Mouse (Mus musculus) lung, embryonic 16.5 days (tissue): Measurements from ENCODE around the gene Zfp819. TPM values are rescaled to one million over a fixed set of nuclear protein-coding genes. Genes with fewer than 3 reads are reported as not detected.
A peak's percentile ranks its signal among the peaks of the same experiment; 100 is the strongest.

Source experiments
- ATAC-seq: fragments of 200-750 bp; cut with Nextera tagmentation; 2 replicates; pipeline ENCODE4 v1.8.0; 2017; ENCODE audit warnings: low read depth, mild to moderate bottlenecking, moderate library complexity
- H3K27ac ChIP-seq: fragments of 300-500 bp; sonication (generic); 2 replicates; pipeline ENCODE4 v1.5.1; 2014; ENCODE audit warnings: mild to moderate bottlenecking, control low read depth, low read length
- H3K27me3 ChIP-seq: fragments of 300-500 bp; sonication (generic); 2 replicates; pipeline ENCODE4 v1.6.1; 2014; ENCODE audit warnings: low read depth, low read length, mixed read lengths; ENCODE audit not compliant: control insufficient read depth, insufficient read depth
- H3K36me3 ChIP-seq: fragments of 300-500 bp; sonication (generic); 2 replicates; pipeline ENCODE4 v1.6.1; 2014; ENCODE audit warnings: low read length; ENCODE audit not compliant: control insufficient read depth, insufficient read depth
- H3K4me1 ChIP-seq: fragments of 300-500 bp; sonication (generic); replicated peaks from 2 replicates; pipeline ENCODE4 v1.6.1; 2014; ENCODE audit warnings: low read length, mixed read lengths; ENCODE audit not compliant: control insufficient read depth, insufficient read depth
- H3K4me2 ChIP-seq: fragments of 300-500 bp; sonication (generic); 2 replicates; pipeline ENCODE4 v1.6.1; 2014; ENCODE audit warnings: low read depth, low read length, control low read depth
- H3K4me3 ChIP-seq: fragments of 300-500 bp; sonication (generic); 2 replicates; pipeline ENCODE4 v1.5.1; 2014; ENCODE audit warnings: mild to moderate bottlenecking, low read length, control low read depth
- H3K9ac ChIP-seq: fragments of 300-500 bp; sonication (generic); 2 replicates; pipeline ENCODE4 v1.6.1; 2014; ENCODE audit warnings: low read length, control low read depth
- H3K9me3 ChIP-seq: fragments of 300-500 bp; sonication (generic); 2 replicates; pipeline ENCODE4 v1.6.1; 2016; ENCODE audit warnings: low read length; ENCODE audit not compliant: control insufficient read depth
- WGBS: fragments of 180-500 bp; shearing (Covaris S2); extraction: QIAGEN DNeasy Blood & Tissue Kit; methylation state at CpG from one replicate; pipeline ENCODE4 v1.1.7; 2014; 5-methylcytosine and 5-hydroxymethylcytosine counted together
- polyA plus RNA-seq: library from polyadenylated mRNA; unstranded; fragments of >200 nt; fragmentation: Nextera tagmentation; extraction: Ambion mirVana; gene quantifications from 2 replicates; pipeline ENCODE4 v1.2.1, GENCODE M21; 2015

Zfp819 gene
- polyA plus RNA-seq, 1 experiment from 2014 or later, result 0.41 TPM

DNA sequence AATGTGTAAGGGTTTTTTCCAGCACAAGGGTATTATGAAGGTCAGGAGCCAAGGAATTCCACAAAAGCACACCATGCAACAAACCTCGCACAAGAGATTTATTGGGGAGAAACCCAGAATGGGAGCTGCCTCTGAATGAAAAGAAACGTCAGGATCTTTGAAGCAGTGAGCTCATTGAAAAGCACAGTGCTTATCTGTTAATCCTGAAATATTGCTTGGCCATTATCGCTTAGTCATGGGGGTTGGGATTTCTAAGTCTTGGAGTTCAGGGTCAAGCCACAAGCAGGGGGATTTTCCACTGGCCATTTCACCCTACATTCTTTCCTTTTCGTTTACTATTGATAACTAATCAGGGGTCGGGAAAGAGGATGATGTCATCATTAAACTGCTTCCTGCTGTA, 5.1 kb upstream of the Zfp819 start:
- WGBS, result 24% methylated on average over 5 of the region's 5 CpGs
- ATAC-seq, result no peak

DNA sequence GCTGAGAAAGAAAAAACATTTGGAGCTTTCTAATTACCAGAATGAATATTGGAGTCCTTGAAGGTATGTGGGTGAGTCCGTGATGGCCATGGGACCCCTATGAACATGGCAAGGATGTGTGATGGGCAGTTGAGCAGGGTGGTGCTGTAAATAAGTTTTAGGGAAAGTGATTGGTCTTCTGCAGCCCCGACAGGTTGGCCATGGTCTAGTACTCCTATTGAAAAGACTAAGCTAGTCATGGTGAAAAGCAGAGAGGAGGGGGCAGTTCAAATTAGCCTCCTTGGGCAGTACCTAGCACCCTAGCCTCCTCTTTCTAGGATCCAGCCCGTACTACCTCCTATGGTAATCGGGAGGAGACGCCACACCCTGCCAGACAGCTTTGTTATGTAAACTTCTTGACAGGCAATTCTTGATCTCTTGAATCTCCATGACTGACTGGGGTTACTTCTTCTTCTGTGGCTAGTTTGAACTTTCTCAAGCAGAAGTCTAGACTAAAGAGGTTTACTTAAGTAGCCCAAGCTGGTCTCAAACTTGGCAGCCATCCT, 846 bp downstream of the Zfp819 start:
- Histone ChIP-seq H3K27ac (no peak overlapping the region), H3K9me3 (no peaks in the 10 kb centered on the region), H3K9ac (no peak overlapping the region), H3K27me3 (no peaks in the 10 kb centered on the region), H3K4me3 (no peak overlapping the region), H3K4me2 (no peak overlapping the region; the same call in 1 of the 2 replicates), H3K36me3 (no peaks in the 10 kb centered on the region), H3K4me1 (peaks cover 3% of the 10 kb centered on the region; the same call in 1 of the 2 replicates)
- ATAC-seq, result 0 out of 2 replicates have a peak, but pooled peaks have one; percentile 12
- 32% methylated on average over 5 of the region's 5 CpGs for WGBS

More for the DNA sequence above, 5.1 kb upstream of the Zfp819 start:
- no peak overlapping the region for H3K4me2 ChIP-seq
- no peak overlapping the region for H3K27ac ChIP-seq
- H3K4me1 ChIP-seq, result no peaks in the 10 kb centered on the region
- H3K36me3 ChIP-seq, result no peaks in the 10 kb centered on the region
- H3K4me3 ChIP-seq, result no peak overlapping the region
- no peaks in the 10 kb centered on the region for H3K27me3 ChIP-seq
- no peaks in the 10 kb centered on the region for H3K9me3 ChIP-seq
- no peak overlapping the region for H3K9ac ChIP-seq

DNA sequence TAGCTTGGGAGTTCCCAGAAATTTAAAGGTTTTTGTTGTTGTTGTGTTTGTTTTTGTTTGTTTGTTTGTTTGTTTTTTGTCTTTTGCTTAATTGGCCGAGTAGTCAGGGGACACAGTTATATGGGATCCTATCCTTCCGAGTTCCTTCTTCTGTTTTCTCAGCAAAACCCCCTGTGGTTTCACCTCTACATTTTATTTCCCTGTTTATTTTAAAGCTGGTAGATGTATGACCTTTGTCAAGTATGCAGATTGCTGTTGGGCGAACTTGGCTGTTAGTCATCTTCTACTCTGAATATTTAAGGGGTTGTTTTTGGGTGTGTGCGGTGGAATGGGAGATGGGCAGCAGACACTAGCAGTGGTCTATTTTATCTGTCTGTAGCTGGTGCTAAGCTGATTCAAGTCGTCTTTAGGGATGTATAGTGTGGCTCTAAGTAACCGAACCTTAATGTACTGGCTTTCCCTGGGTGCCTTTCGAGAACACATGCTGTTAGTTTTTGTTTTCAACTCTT, 1.4 kb downstream of the Zfp819 start:
- Histone ChIP-seq H3K27me3 (no peaks in the 10 kb centered on the region), H3K4me1 (peaks cover 3% of the 10 kb centered on the region; the same call in 1 of the 2 replicates), H3K9me3 (no peaks in the 10 kb centered on the region), H3K4me3 (no peak overlapping the region), H3K27ac (no peak overlapping the region), H3K9ac (no peak overlapping the region), H3K36me3 (no peaks in the 10 kb centered on the region), H3K4me2 (no peak overlapping the region)
- 67% methylated on average over 7 of the region's 7 CpGs for WGBS
- no peak for ATAC-seq

- no peak for ATAC-seq
- H3K4me2 ChIP-seq, result no peak overlapping the region
Measured at GRCm38 (mm10) chr7:43613816-43614551, 7.0 kb downstream of the Zfp819 start.

DNA sequence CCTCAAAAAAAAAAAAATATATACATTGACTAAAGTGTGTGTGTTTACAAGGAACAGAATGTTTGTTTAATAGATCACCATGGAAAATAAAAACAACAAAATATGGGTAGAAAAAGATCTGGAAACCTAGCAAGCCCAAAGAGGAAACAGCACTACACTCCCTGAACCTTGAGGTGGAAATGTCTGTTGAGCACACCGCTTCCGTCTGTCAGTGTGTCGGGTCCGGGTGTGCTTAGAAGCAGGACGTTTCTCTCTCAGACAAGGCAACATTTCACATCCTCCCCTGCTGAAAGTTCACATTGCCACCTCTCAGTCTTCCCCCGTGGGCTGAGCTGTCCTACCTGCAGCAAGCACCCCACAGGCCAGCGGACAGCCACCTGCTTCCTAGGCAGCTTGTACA, 16.0 kb downstream of the Zfp819 start:
- Histone ChIP-seq H3K9me3 (no peaks in the 10 kb centered on the region), H3K4me1 (no peaks in the 10 kb centered on the region), H3K4me3 (no peak overlapping the region), H3K27me3 (no peaks in the 10 kb centered on the region), H3K27ac (no peak overlapping the region), H3K4me2 (no peak overlapping the region), H3K9ac (no peak overlapping the region), H3K36me3 (no peaks in the 10 kb centered on the region)
- WGBS, result 70% methylated on average over 7 of the region's 7 CpGs
- no peak for ATAC-seq

More at GRCm38 (mm10) chr7:43613816-43614551, 7.0 kb downstream of the Zfp819 start:
- 88% methylated on average over 14 of the region's 14 CpGs for WGBS
- no peaks in the 10 kb centered on the region for H3K9me3 ChIP-seq
- no peak overlapping the region for H3K9ac ChIP-seq
- no peaks in the 10 kb centered on the region for H3K36me3 ChIP-seq
- H3K4me3 ChIP-seq, result no peak overlapping the region
- no peak overlapping the region for H3K27ac ChIP-seq
- H3K4me1 ChIP-seq, result no peaks in the 10 kb centered on the region
- no peaks in the 10 kb centered on the region for H3K27me3 ChIP-seq

DNA sequence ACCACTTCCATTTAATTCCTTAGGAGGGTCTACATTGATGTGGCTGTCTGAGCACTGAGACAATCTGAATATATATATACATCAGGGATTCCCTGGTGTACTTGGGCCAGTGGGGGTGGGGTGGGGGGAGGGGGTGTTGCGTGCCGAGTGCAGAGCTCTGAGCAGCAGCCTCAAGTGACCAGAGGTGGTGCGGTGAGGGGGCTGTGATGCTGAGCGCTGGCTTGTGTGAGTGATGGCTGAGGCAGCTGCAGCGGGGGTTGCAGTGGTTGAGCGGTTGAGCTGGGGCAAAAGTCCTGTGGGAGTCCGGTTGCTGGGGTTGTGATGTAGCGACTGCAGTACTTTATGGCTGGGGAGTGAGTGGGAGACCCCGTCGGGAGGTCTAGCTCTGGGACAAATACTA, 16.9 kb downstream of the Zfp819 start:
- no peak overlapping the region for H3K9ac ChIP-seq
- WGBS, result 15% methylated on average over 10 of the region's 10 CpGs

DNA sequence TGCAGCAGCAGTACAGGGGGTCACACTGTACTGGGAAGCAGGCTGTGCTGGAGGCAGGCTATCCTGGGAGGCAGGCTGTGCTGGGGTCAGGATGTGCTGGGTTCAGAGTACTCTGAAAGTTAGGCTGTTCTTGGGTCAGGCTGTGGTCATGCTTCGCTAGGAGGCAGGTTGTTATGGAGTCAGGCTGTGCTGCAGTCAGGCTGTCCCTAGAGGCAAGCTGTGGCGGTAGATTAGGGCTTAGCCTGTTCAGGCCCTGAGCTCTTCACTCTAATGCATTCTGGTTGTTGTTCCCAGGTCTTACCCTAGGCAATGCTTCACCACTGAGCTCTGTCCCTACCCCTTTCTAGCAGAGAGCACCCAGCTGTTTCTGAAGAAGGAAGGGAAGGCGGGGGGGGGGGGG, 18.1 kb downstream of the Zfp819 start:
- Histone ChIP-seq H3K4me2 (no peak overlapping the region), H3K4me3 (no peak overlapping the region), H3K27ac (no peak overlapping the region), H3K36me3 (no peaks in the 10 kb centered on the region), H3K9me3 (no peaks in the 10 kb centered on the region), H3K27me3 (no peaks in the 10 kb centered on the region), H3K9ac (no peak overlapping the region), H3K4me1 (no peaks in the 10 kb centered on the region)
- 61% methylated on average over 3 of the region's 3 CpGs for WGBS
- ATAC-seq, result no peak

More for the DNA sequence above, 16.9 kb downstream of the Zfp819 start:
- Histone ChIP-seq H3K4me2 (no peak overlapping the region), H3K4me1 (no peaks in the 10 kb centered on the region), H3K36me3 (no peaks in the 10 kb centered on the region), H3K4me3 (no peak overlapping the region), H3K27me3 (no peaks in the 10 kb centered on the region), H3K27ac (no peak overlapping the region), H3K9me3 (no peaks in the 10 kb centered on the region)
- ATAC-seq, result no peak

GRCm38 (mm10) chr7:43625794-43626422, 18.9 kb downstream of the Zfp819 start:
- Histone ChIP-seq H3K36me3 (no peaks in the 10 kb centered on the region), H3K27me3 (no peaks in the 10 kb centered on the region), H3K4me1 (no peaks in the 10 kb centered on the region), H3K4me3 (no peak overlapping the region), H3K4me2 (no peak overlapping the region), H3K27ac (no peak overlapping the region), H3K9ac (no peak overlapping the region), H3K9me3 (no peaks in the 10 kb centered on the region)
- WGBS, result 76% methylated on average over 8 of the region's 8 CpGs
- no peak for ATAC-seq

DNA sequence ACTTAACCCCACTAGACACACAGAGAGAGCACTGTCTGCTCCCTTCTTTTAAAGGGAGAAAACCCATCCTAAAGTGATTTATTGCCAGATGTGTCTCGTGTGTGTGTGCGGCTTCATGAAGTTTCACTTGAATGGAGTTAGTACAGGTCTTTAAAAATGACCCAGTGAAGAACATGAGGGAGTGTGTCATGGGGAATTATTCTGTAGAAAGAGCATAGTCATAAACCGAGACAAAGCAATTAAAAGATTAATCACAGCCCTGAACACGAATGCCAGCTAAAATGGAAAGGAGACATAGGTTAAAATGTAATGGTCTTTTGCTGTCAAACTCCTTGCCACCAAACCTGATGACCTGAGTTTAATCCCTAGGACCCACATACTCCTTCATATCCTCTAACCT, 27.0 kb downstream of the Zfp819 start:
- H3K36me3 ChIP-seq, result no peaks in the 10 kb centered on the region
- 71% methylated on average over 4 of the region's 4 CpGs for WGBS
- no peak overlapping the region for H3K4me3 ChIP-seq
- H3K27me3 ChIP-seq, result no peaks in the 10 kb centered on the region
- H3K9me3 ChIP-seq, result no peaks in the 10 kb centered on the region
- H3K9ac ChIP-seq, result no peak overlapping the region
- no peak overlapping the region for H3K27ac ChIP-seq
- H3K4me1 ChIP-seq, result no peaks in the 10 kb centered on the region
- ATAC-seq, result no peak
- H3K4me2 ChIP-seq, result no peak overlapping the region
